Mouse (Mus musculus) ES-E14 (cell line): Measurements from ENCODE around the gene Ece2.

ENCODE experiments used
- CHD2 ChIP-seq: IDR thresholded peaks from 2 replicates; pipeline ENCODE4 v1.6.1; 2014; ENCODE audit warnings: mild to moderate bottlenecking, low read depth, low read length, inconsistent platforms
- ZNF384 ChIP-seq: IDR thresholded peaks from 2 replicates; pipeline ENCODE4 v1.6.1; 2012; ENCODE audit warnings: low read depth, low read length, inconsistent platforms

DNA sequence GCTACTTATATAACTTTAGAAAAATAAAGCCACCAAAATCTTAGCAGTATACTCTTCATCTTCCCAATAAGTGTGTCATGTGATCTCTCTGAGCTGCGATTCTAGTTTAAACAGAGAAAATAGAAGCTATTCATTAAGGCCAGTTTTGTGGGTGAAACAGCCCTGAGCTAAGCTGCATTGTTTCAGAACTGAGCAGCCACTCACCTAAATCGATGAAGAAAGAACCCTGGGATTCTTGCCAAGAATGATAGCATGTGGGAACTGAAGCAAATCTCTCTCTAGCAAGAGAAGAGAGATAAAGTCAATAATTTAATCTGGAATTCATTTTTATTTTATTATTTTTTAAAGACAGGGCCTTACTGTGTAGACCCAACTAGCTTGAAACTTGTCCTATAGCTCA lies 6.4 kb upstream of the Ece2 start:
- no peak for TF ChIP-seq ZNF384
- TF ChIP-seq CHD2 = no peak
